ENCODE assay signal across 18 mouse cellular contexts in the genomic region with DNA sequence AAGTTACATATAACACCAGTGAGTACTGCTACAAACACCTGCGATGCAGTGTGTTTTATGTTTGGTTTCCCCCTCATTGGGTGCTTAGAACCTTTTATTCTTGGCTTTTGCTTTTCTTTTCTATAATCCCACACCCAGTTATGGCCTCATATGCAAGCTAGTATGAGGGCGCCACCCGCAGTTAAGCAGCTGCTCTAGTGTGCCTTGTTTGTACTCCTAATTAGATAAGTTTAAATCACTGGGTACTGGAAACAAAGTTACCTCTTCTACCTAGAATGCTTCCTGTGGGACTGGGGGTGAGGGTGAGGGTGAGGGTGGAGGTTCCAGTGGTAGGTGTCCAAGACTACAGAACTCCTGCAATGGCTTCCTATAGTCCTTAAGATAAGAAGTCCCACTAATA. TPM values are rescaled to one million over a fixed set of nuclear protein-coding genes. Genes with fewer than 3 reads are reported as not detected.
DNase-seq lines count a peak whose midpoint lies in the region; ATAC-seq and TF ChIP-seq lines count a peak whose summit lies in the region.
"Had no signal": no experiment of that assay in that cellular context is flagged by ENCODE, and none has a peak within 500 bp of the region (broad histone marks: within the 10 kb centered on the region; RNA-seq: fewer than 3 reads in every experiment).

No protein-coding gene starts in this region.

- ATAC-seq in intestine, postnatal 0 days = no peak
- ATAC-seq in intestine, embryonic 16.5 days = no peak
- ATAC-seq: midbrain, embryonic 15.5 days had no signal

- peak; percentile 56 for TF ChIP-seq CTCF in intestine, postnatal 0 days (IDR thresholded peaks at IDR 0.05; ENCODE audit: low read depth)

- no peaks in the 10 kb centered on the region for H3K9me3 ChIP-seq in intestine, postnatal 0 days (ENCODE audit: control insufficient read depth)
- H3K9me3 ChIP-seq in intestine, embryonic 16.5 days (ENCODE audit: control insufficient read depth, low read length) = no peaks in the 10 kb centered on the region
- H3K9me3 ChIP-seq: embryonic facial prominence, embryonic 15.5 days; hindbrain, embryonic 10.5 days; midbrain, embryonic 15.5 days had no signal

- no peak overlapping the region for H3K4me3 ChIP-seq in intestine, postnatal 0 days (ENCODE audit: low read depth, low read length)
- H3K4me3 ChIP-seq in intestine, embryonic 16.5 days (ENCODE audit: low read length) = no peak overlapping the region
- H3K4me3 ChIP-seq: embryonic facial prominence, embryonic 15.5 days; forebrain, embryonic 10.5 days; hindbrain, embryonic 10.5 days; limb, embryonic 12.5 days; midbrain, embryonic 15.5 days had no signal

- H3K9ac ChIP-seq in intestine, postnatal 0 days (ENCODE audit: low read depth, low read length) = no peak overlapping the region
- no peak overlapping the region for H3K9ac ChIP-seq in intestine, embryonic 16.5 days (ENCODE audit: low read depth, low read length)
- H3K9ac ChIP-seq: embryonic facial prominence, embryonic 15.5 days; limb, embryonic 12.5 days; midbrain, embryonic 15.5 days had no signal

- H3K27me3 ChIP-seq in intestine, postnatal 0 days (replicated peaks; ENCODE audit: control insufficient read depth, insufficient read depth, low read length) = no peaks in the 10 kb centered on the region
- H3K27me3 ChIP-seq in intestine, embryonic 16.5 days (replicated peaks; ENCODE audit: control insufficient read depth, insufficient read depth, low read length) = no peaks in the 10 kb centered on the region
- H3K27me3 ChIP-seq: embryonic facial prominence, embryonic 15.5 days; limb, embryonic 12.5 days; midbrain, embryonic 15.5 days had no signal

- WGBS in intestine, postnatal 0 days = 71% methylated on average over 3 of the region's 3 CpGs
- 90% methylated on average over 3 of the region's 3 CpGs for WGBS in intestine, embryonic 16.5 days

- peak; percentile 20 for DNase-seq in thymus, postnatal 4 days
- no peak for DNase-seq in thymus, adult 18-20 months
- DNase-seq in c-Kit-positive CD71-positive TER-119-positive erythroid progenitor cells, embryonic 14.5 days (ENCODE audit: low spot score) = peak; percentile 17
- DNase-seq in gastrocnemius, postnatal 25 days = no peak
- no peak for DNase-seq in adrenal gland, adult 8-10 months
- DNase-seq: adrenal gland, postnatal 36 days; cerebellum, postnatal 10 days; embryo, embryonic 11 days; kidney, postnatal 14 days; lung, adult 18-20 months; thymus, postnatal 14 days had no signal

- no peak overlapping the region for H3K4me2 ChIP-seq in intestine, postnatal 0 days (replicated peaks; ENCODE audit: low read depth)
- no peak overlapping the region for H3K4me2 ChIP-seq in intestine, embryonic 16.5 days (ENCODE audit: low read depth, low read length)
- H3K4me2 ChIP-seq: embryonic facial prominence, embryonic 15.5 days; limb, embryonic 12.5 days; midbrain, embryonic 15.5 days had no signal

- H3K4me1 ChIP-seq in intestine, postnatal 0 days (replicated peaks; ENCODE audit: control insufficient read depth, insufficient read depth, low read length) = no peaks in the 10 kb centered on the region
- peaks cover 12% of the 10 kb centered on the region; the same call in 1 of the 2 replicates for H3K4me1 ChIP-seq in intestine, embryonic 16.5 days (ENCODE audit: control insufficient read depth, insufficient read depth, low read length)

- H3K27ac ChIP-seq in intestine, postnatal 0 days (ENCODE audit: low read depth, low read length) = no peak overlapping the region
- no peak overlapping the region for H3K27ac ChIP-seq in intestine, embryonic 16.5 days (ENCODE audit: low read length)
- H3K27ac ChIP-seq: embryonic facial prominence, embryonic 15.5 days; forebrain, embryonic 10.5 days; hindbrain, embryonic 10.5 days; limb, embryonic 12.5 days; midbrain, embryonic 15.5 days had no signal

- H3K36me3 ChIP-seq in intestine, postnatal 0 days (ENCODE audit: control insufficient read depth, insufficient read depth) = 0 out of 2 replicates have a peak, but pooled peaks cover 2% of the 10 kb centered on the region
- peaks cover 2% of the 10 kb centered on the region; the same call in 1 of the 2 replicates for H3K36me3 ChIP-seq in intestine, embryonic 16.5 days (ENCODE audit: control insufficient read depth, insufficient read depth, low read length)
- H3K36me3 ChIP-seq: midbrain, embryonic 15.5 days had no signal

RNA-seq across cellular contexts. Expression of gene Micu2, which starts 2.9 kb away (rescaled TPM):
- polyA plus RNA-seq in intestine, postnatal 0 days (2015; fragmentation: Nextera tagmentation; extraction: Ambion mirVana) = 66.5 and 70.0 TPM in 2 replicates
- polyA plus RNA-seq in intestine, embryonic 16.5 days (2015; fragmentation: Nextera tagmentation; extraction: Ambion mirVana) = 74.6 and 76.8 TPM in 2 replicates
- 10 to 100 TPM; 32.6 to 32.7 TPM for total RNA-seq in gastrocnemius, postnatal 25 days (2021)
- total RNA-seq in adrenal gland, adult 8-10 months (2022) = 10 to 100 TPM; 67.9 to 83.7 (median 74.7) TPM

Comparison
In these comparisons a context has a peak if more than half of its experiments do, and no peak if none do; other contexts are left out.
1. DNase-seq: peak in thymus, postnatal 4 days (single experiment) and c-Kit-positive CD71-positive TER-119-positive erythroid progenitor cells, embryonic 14.5 days (single experiment); none in thymus, adult 18-20 months (0 of 2), gastrocnemius, postnatal 25 days (single experiment) and adrenal gland, adult 8-10 months (single experiment).